Mouse (Mus musculus): ENCODE data around the gene Sart1. TPM values are rescaled to one million over a fixed set of nuclear protein-coding genes. Genes with fewer than 3 reads are reported as not detected.
"Not testable (repeated sequence)": the region's sequence is repeated elsewhere in the genome, so short reads cannot be mapped to it uniquely, and the experiment has no call there.

The Sart1 gene
- polyA plus RNA-seq, 3 experiments from 2014 or later: 20.3 to 38.4 (median 27.8) TPM

DNA sequence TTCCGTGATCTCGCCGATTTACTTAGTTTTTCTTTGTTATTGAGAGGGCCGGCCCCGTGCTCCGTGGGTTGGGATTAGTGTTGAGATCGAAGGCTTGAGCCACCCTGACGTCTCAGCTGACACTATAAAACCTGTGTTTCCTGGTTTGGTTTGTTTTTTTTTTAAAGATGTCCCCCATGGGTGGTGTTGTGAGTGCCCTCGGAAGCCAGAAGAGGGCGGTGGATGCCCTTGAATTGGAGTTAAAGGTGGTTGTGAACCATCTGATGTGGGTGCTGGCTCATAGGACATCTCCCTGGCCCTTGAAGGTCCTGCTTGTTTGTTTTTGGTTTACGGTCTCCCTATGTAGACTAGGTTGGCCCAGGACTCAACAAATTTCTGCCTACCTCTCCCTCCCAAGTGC lies 21.0 kb downstream of the Sart1 start:
- no peak for ATAC-seq

DNA sequence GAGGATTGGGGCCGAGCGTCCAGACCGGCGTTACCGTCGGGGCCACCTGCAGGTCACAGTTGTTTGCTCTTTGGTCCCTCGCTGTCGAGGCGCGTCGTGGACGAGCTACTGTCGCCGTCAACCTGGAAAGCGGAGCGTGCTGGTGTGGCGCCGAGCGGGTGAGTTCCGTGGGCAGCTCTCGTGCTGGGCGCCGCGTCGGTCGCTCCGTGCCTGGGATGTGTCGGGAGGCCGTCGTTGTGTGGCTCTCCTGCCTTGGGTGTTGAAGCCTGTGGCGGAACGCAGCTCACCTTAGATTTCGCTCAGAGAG lies 21.5 kb downstream of the Sart1 start, which contains the start of gene Banf1:
TSS of gene Banf1 (minus strand) at position 116 of the 307 bp plus-strand sequence.
- peak; percentile 7 for ATAC-seq

DNA sequence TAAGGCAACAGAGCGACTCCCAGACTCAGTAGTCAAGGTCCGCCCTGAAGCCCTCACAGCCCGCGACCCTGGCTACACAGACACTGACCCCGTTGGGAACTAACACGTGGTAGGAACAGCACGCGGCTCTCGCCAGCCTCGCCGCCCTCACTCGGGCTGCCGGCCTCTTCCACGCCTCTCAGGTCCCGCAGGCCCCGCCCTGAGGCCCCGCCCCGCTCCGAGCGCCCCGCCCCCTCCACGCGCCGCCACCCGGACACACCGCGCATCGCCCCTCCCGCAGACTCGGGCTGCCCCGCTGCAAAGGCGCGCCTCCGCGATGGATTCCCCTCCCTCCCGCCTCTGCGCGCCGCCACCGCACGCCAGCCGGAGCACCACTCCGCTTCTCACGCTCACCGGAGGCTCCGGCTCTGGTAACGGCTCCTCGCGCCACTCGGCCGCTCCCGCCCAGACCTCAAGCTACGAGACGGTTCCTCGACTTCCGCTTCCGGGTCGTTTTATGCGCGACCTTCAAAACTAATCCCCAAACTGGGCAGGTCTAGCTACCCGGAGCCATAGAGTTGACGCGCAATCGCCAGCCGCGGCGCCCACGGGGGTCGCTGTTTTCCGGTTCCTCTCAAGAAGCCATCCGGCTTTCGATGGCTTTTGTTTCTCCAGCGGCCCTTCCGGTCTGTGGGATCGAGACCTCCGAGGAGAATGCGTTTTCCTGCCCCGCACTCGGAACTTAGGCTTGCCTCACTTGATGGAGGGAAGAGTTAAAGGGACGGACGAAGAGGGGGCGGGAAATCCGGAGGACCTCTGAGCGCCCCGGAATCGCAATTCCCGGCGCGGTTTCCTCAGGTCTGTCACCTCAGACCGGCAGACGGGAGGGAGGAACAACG lies 22.1 kb downstream of the Sart1 start, which contains the start of gene Eif1ad:
TSS of gene Eif1ad (plus strand) at position 567 of the 878 bp plus-strand sequence.
- peak; percentile 88 for ATAC-seq

DNA sequence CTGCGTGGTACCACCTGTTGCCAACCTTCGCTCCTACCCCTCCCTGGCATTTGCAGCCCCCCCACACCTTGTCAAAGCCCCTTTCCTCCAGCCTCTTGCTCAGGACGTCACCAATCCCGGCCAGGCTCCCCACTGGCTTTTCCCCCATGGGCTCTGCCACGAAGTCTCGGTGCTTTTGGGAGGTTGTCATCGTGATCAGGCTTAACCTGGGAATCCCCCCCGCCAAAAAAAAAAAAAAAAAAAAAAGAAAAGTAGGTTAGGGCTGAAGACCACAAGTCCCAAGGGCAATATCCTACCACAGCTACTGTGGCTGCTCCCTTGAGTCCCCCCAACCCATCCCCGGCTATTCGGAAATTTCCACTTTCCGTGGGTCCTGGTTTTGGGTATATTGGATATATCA lies 22.8 kb downstream of the Sart1 start:
- peak; percentile 7 for ATAC-seq

DNA sequence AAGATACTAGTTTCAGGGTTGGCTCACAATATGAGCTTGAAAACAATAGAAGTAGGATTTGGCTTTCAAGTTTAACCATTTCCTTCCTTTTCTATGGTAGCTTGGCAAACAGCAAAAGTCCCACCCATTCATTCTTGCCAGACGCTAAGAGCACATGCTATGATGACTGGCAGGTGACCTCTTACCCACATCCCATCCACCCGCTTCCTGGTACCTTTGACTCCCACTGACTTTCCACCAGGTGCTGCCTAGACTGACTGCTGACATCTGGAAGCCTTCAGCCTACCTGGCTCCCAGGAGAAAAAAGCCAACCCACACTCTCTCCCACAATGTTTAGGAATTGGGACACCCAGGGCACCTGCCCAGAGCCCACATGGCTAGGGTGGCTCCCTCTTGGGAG lies 24.4 kb downstream of the Sart1 start:
- ATAC-seq: no peak

DNA sequence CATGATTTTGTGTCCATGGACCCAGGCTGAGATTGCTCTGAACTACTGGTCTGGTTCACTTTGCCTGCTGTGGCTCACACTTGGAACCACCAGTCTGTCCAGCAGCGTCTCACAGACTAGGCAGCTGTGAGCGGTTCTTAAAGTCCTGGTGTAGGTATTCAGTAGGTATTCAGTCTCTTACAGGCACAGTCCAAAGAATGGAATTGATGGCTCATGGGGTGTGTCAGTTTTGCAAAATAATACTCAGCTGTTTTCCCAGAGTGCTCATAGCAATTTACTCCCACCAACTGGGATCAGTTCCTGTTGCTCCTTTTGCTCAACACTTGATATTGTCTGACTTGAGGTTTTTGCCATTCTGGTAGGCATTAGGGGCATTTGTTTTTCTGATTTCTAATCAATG lies 26.3 kb downstream of the Sart1 start:
- ATAC-seq: no peak

DNA sequence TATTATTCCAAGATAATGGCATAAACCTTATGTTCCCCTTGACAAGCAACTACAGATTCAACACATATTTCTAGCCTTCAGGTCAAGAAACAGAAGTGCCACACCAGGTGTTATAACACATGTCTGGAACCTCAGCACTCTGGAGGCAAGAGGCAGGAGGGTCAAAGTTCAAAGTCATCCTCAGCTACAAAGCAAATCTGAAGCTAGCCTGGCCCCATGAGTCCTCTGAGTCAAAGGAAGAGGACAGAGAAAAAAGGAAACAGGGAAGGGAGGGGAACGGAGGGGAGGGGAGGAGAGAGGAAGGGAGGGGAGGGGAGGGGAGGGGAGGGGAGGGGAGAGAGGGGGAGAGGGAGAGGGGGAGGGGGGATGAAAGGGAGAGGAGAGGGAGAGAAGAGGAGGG lies 32.4 kb downstream of the Sart1 start:
- ATAC-seq: no peak

DNA sequence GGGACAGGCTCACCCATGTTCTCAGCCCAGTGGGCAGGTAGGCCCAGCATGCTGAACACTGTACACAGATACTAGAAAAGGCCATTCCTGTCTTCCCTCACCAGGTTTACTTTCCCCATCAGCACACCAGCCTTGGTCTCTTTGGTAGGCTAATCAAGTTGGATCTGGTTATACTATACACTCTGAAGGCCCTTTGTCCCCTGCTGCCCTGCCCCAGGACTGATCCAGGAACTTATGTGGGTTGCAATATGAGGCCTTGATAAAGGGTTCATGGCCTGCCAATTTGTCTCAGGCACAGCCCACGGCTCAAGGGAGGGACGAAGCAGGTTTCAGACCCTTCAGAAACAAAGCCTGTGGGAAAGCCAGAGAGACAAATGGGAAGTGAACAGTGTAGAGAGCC lies 34.9 kb downstream of the Sart1 start:
- no peak for ATAC-seq

DNA sequence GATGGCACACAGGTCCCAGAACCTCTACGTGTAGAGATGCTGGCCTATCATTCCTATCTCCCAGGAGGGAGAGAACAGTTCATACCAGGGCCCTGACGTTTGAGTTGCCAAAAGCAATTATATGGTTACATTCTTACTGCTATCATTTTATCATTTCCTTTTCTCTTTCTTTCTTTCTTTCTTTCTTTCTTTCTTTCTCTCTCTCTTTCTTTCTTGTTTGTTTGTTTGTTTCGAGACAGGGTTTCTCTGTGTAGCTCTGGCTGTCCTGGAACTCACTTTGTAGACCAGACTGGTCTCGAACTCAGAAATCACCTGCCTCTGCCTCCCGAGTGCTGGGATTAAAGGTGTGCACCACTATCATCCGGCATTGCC lies 39.0 kb downstream of the Sart1 start, which contains the start of gene Cst6:
TSS of gene Cst6 (minus strand) at position 73 of the 372 bp plus-strand sequence.
- ATAC-seq: not testable (repeated sequence)

DNA sequence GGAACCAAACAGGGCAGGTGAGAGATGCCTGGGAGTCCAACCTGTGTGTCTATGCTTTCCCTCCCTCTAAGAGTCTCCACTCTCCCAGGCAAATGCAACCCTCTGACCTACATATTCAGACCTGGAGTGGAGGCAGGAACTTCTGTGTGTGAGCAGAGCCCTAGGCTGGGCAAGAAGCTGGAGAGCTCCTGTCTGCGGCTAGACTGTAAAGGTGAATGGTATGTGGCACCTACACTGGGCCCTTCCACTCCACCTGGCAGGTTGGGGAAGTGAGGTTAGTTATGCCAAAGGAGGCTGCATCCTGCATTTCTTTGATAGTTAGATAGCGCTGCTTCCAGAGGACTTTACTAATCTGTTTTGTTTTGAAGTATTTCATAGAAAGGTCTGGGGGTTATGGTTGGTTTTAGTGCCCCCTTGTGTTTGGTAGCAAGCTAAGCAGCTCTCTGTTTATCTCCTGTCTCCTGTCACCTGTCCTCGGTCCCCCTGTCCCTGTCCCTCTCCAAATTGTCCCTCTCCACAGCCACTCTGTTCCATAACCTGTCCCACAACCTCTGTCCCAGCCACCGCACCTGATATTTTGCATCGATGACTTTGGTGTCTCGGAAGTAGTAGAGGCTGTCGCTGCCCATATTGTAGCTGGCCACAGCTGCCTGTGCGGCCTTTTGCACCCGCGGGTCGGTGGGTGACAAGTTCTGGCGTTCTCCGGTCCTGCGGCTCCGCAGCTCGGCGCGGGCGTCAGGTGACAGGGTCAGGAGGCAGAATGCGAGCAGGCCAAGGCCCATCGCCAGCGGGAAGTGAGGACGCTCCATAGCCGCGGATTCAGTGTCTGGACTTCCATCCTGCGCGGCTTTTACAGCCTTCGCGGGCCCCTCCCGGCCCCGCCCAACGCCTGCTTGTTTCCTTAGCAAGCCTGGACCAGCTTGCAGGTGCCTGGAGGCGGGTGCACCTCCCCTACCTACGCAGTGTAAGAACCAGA lies 39.7 kb downstream of the Sart1 start:
- peak; percentile 38 for ATAC-seq

DNA sequence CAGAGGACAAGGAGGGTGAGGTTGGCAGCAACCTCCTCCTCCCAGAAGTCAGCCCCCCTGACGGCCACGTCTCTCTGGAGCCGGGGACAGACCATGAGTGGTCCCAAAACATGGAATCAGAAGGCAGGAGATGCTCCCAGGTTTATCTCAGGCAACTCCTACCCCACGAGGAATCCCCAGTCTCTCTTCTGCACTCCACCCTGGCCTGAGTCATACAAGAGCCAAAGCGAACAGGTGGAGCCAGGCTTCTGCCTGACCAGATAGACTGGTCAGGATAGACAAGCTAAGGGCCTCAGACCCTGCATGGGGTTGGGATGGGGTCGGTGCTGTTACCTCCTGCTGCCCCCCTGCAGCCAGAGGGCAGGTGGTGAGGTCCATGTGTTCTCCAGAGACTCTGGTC lies 40.4 kb downstream of the Sart1 start:
- no peak for ATAC-seq

DNA sequence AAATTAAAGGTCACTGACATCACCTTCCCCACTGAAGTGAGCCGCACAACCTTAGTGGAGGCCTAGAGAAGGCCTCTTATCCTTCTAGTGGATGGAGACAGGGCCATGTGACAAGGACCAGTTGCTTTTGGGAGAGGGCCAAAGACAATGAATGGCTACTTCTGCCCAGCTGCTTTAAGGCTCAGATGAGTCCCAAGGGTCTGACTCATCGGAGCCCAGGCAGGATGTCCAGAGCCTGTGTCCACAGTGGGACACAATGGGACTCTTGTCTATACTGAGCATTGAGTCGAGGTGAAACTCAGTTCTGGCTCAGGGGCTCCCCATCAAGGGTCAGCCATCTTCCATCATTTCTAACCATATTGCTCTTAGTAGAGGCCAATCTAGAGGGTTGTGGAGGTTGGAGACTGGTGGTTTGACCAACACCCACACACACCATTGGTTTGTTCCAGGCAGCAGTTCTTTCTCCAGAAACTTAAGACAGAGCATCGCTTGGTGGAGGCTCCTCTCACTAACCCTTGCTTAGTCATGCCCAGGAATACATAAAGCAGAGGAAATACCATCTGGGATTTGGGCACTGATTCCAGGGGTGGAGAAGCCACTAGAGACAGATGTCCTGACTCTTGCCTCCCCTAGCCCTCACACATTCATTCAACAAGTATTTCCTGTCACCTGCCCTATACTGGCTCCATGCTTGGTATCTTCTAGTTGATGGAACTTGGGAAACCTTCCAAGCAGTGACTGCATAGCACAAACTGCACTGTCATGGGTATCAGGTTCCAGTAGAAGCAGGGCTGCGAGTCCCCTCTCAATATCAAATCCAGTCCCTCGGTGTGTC lies 43.0 kb downstream of the Sart1 start:
- ATAC-seq: no peak

DNA sequence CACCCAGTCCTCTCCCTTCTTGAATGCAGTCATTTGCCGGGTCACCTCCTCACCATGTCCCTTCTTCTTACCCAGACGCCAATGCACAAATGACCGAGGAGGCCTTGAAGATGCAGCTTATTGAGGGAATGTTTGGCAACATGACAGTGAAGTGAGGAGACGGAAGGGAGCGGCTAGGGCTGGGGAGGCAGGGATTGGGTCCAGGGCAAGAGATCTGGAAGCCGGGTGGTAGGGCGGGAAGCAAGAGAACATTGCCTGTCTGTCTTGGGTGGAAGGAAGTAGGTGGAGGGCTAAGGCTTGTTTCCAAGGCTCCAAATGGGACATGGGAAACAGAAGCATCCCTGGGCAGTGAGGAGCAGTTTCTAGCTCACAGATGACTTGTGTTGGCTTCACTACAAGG lies 47.1 kb downstream of the Sart1 start:
- ATAC-seq: no peak

DNA sequence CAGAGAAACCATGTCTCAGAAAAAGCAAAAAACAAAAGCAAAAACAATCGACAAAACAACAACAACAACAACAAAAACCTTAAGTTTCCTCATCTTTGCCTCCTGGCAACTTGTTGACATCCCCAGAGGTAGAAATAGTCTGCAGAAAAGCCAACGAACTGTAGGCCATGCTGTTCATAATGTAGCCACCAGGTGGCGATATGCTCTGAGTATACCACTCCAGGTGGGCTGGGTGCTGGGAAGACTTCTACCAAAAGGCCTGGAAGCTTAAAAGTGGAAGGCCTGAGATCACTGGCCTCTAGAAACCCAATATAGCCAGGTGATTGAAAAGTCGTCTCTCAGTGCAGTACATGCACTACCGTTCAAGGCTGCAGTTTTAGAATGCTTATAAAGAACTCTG lies 50.5 kb downstream of the Sart1 start:
- ATAC-seq: no peak

DNA sequence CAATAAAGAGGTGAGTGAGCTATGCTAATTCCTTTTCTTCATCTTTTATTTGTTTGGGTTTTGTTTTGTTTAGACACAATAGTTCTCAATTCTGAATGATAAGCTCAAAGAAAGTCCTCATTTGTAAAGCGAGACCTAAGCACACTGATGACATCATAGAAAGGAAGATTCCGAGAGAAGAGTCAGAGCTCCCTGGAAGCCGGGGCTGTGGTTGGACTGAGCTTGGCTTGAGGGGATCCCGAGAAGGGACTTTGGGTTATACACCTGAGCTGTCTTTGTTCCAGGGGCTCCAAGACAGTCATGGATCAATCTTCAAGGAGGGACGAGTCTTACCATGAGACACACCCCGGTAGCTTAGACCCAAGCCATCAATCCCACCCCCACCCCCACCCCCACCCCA lies 53.1 kb downstream of the Sart1 start, which contains the start of gene Catsper1:
TSS of gene Catsper1 (plus strand) at position 301 of the 400 bp plus-strand sequence.
- ATAC-seq: no peak

DNA sequence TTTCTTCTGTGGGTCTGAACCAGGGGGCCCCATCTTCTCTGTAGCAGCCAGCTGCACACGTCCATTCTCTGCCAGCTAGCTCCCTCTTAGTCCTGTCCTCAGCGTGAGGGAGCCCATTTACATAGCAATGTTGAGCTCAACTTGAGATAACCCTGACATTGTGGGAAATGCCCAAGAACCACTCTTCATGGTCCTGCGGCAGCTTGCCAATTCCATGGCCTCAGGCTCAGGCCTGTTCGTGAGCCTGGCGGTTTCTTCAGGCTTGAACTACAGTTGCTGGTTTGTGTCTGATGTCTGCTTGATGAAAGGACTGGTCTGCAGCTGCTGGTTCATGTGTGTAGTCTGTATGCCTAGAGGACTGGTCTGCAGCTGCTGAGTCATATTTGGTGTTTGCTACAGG lies 53.8 kb downstream of the Sart1 start:
- no peak for ATAC-seq

DNA sequence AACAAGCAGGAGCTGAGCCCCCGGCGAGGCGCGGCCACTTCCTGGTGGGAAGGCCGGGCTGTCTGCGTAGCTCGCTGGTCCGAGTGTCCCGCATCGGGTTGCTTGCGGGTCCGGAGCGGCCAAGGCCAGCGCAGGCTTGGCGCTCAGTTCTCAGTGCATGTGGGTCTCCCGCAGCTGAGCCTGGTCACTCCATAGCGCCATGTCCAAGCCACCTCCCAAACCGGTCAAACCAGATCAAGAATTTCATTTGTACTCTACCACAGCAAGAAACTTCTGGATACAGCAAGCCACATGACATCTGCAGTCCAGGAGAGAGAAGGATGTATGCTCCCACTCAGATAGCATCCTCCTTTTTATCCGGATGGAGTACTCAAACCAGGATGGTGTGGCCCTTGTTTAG lies 60.5 kb downstream of the Sart1 start:
- ATAC-seq: no peak

Other genes starting within 250 kb of the Sart1 start
- gene Pacs1, start 115.6 kb downstream of the Sart1 start, polyA plus RNA-seq (2017; shearing (Covaris generic)): 10 to 100 TPM; 11.8 to 19.8 (median 19.2) TPM
- 100 to 1,000 TPM; 316 to 410 (median 348) TPM for gene Sf3b2, start 93.2 kb downstream of the Sart1 start, polyA plus RNA-seq (2017; shearing (Covaris generic))
- under 1 TPM in 1 of 3 experiments, not detected in 2; 0.15 TPM for gene Gal3st3, start 90.4 kb downstream of the Sart1 start, polyA plus RNA-seq (2017; shearing (Covaris generic))
- gene Catsper1, start 53.0 kb downstream of the Sart1 start, polyA plus RNA-seq (2017; shearing (Covaris generic)): not detected
- 10 to 100 TPM in 1 of 3 experiments, 1 to 10 TPM in 2; 3.1 to 11.4 (median 5.6) TPM for gene Cst6, start 39.1 kb downstream of the Sart1 start, polyA plus RNA-seq (2017; shearing (Covaris generic))
- 10 to 100 TPM; 45.7 to 58.4 (median 53.4) TPM for gene Eif1ad, start 22.0 kb downstream of the Sart1 start, polyA plus RNA-seq (2017; shearing (Covaris generic))
- 100 to 1,000 TPM; 233 to 353 (median 259) TPM for gene Banf1, start 21.5 kb downstream of the Sart1 start, polyA plus RNA-seq (2017; shearing (Covaris generic))
- not detected for gene Tsga10ip, start 13.8 kb upstream of the Sart1 start, polyA plus RNA-seq (2017; shearing (Covaris generic))
- gene Drap1, start 36.3 kb upstream of the Sart1 start, polyA plus RNA-seq (2017; shearing (Covaris generic)): 10 to 100 TPM; 43.1 to 54.2 (median 47.1) TPM
- 10 to 100 TPM; 14.5 to 28.0 (median 21.2) TPM for gene AI837181, start 36.4 kb upstream of the Sart1 start, polyA plus RNA-seq (2017; shearing (Covaris generic))
- gene Fosl1, start 58.8 kb upstream of the Sart1 start, polyA plus RNA-seq (2017; shearing (Covaris generic)): not detected
- gene Ccdc85b, start 69.2 kb upstream of the Sart1 start, polyA plus RNA-seq (2017; shearing (Covaris generic)): under 1 TPM; 0.47 to 0.74 (median 0.65) TPM
- 100 to 1,000 TPM in 2 of 3 experiments, 10 to 100 TPM in 1; 64.2 to 112 (median 105) TPM for gene Fibp, start 71.9 kb upstream of the Sart1 start, polyA plus RNA-seq (2017; shearing (Covaris generic))
- 100 to 1,000 TPM; 168 to 249 (median 216) TPM for gene Ctsw, start 79.8 kb upstream of the Sart1 start, polyA plus RNA-seq (2017; shearing (Covaris generic))
- gene Efemp2, start 85.3 kb upstream of the Sart1 start, polyA plus RNA-seq (2017; shearing (Covaris generic)): 1 to 10 TPM; 2.9 to 4.3 (median 3.8) TPM
- 10 to 100 TPM; 34.4 to 61.6 (median 36.6) TPM for gene Mus81, start 99.7 kb upstream of the Sart1 start, polyA plus RNA-seq (2017; shearing (Covaris generic))
- 1,000 to 10,000 TPM; 1,933 to 3,699 (median 2,060) TPM for gene Cfl1, start 101.8 kb upstream of the Sart1 start, polyA plus RNA-seq (2017; shearing (Covaris generic))
- gene 1700020D05Rik, start 115.1 kb upstream of the Sart1 start, polyA plus RNA-seq (2017; shearing (Covaris generic)): under 1 TPM; 0.44 to 0.82 (median 0.70) TPM
- gene Snx32, start 121.8 kb upstream of the Sart1 start, polyA plus RNA-seq (2017; shearing (Covaris generic)): 10 to 100 TPM; 11.7 to 26.7 (median 20.0) TPM
- not detected for gene Ovol1, start 171.9 kb upstream of the Sart1 start, polyA plus RNA-seq (2017; shearing (Covaris generic))
- gene Ap5b1, start 179.3 kb upstream of the Sart1 start, polyA plus RNA-seq (2017; shearing (Covaris generic)): 1 to 10 TPM; 5.8 to 7.4 (median 6.5) TPM
- 100 to 1,000 TPM in 1 of 3 experiments, 10 to 100 TPM in 2; 40.8 to 104 (median 97.1) TPM for gene Rnaseh2c, start 213.2 kb upstream of the Sart1 start, polyA plus RNA-seq (2017; shearing (Covaris generic))
- gene Kat5, start 221.5 kb upstream of the Sart1 start, polyA plus RNA-seq (2017; shearing (Covaris generic)): 10 to 100 TPM; 34.5 to 46.1 (median 42.4) TPM
- 100 to 1,000 TPM in 2 of 3 experiments, 10 to 100 TPM in 1; 95.8 to 144 (median 126) TPM for gene Rela, start 248.8 kb upstream of the Sart1 start, polyA plus RNA-seq (2017; shearing (Covaris generic))

Data from inflammation-experienced regulatory T-cells, adult 6 months (primary cell).